Mouse (Mus musculus) midbrain, embryonic 16.5 days (tissue): ENCODE data around the gene B430306N03Rik. TPM values are rescaled to one million over a fixed set of nuclear protein-coding genes. Genes with fewer than 3 reads are reported as not detected.
"Not testable (repeated sequence)": the region's sequence is repeated elsewhere in the genome, so short reads cannot be mapped to it uniquely, and the experiment has no call there.

Experiments used
- ATAC-seq: fragments of 200-750 bp; cut with Nextera tagmentation; 2 replicates; pipeline ENCODE4 v1.8.0; 2017; ENCODE audit warnings: moderate TSS enrichment
- H3K27ac ChIP-seq: fragments of 300-500 bp; sonication (generic); 2 replicates; pipeline ENCODE4 v1.5.1; 2014; ENCODE audit warnings: mild to moderate bottlenecking, low read length, mixed read lengths
- H3K27me3 ChIP-seq: fragments of 300-500 bp; sonication (generic); 2 replicates; pipeline ENCODE4 v1.6.1; 2014; ENCODE audit warnings: low read depth, low read length, mixed read lengths; ENCODE audit not compliant: control insufficient read depth, insufficient read depth
- H3K36me3 ChIP-seq: fragments of 300-500 bp; sonication (generic); 2 replicates; pipeline ENCODE4 v1.6.1; 2014; ENCODE audit warnings: mild to moderate bottlenecking, low read length, moderate library complexity, mixed read lengths; ENCODE audit not compliant: control insufficient read depth, insufficient read depth
- H3K4me1 ChIP-seq: fragments of 300-500 bp; sonication (generic); 2 replicates; pipeline ENCODE4 v1.6.1; 2014; ENCODE audit warnings: mild to moderate bottlenecking, low read length, mixed read lengths; ENCODE audit not compliant: control insufficient read depth, insufficient read depth
- H3K4me2 ChIP-seq: fragments of 300-500 bp; sonication (generic); 2 replicates; pipeline ENCODE4 v1.6.1; 2014; ENCODE audit warnings: mild to moderate bottlenecking, low read length, mixed read lengths
- H3K4me3 ChIP-seq: fragments of 300-500 bp; sonication (generic); 2 replicates; pipeline ENCODE4 v1.5.1; 2014; ENCODE audit warnings: low read depth, mild to moderate bottlenecking, low read length, moderate library complexity, mixed read lengths
- H3K9ac ChIP-seq: fragments of 300-500 bp; sonication (generic); 2 replicates; pipeline ENCODE4 v1.6.1; 2014; ENCODE audit warnings: low read depth, low read length, mixed read lengths
- H3K9me3 ChIP-seq: fragments of 300-500 bp; sonication (generic); replicated peaks from 2 replicates; pipeline ENCODE4 v1.6.1; 2014; ENCODE audit warnings: mild to moderate bottlenecking, low read length, mixed read lengths; ENCODE audit not compliant: control insufficient read depth, poor library complexity, severe bottlenecking
- WGBS: fragments of 180-500 bp; shearing (Covaris S2); extraction: QIAGEN DNeasy Blood & Tissue Kit; methylation state at CpG from one replicate; pipeline ENCODE4 v1.1.7; 2014; 5-methylcytosine and 5-hydroxymethylcytosine counted together
- polyA plus RNA-seq: library from polyadenylated mRNA; unstranded; fragments of >200 nt; fragmentation: Nextera tagmentation; extraction: Ambion mirVana; gene quantifications from 2 replicates; pipeline ENCODE4 v1.2.1, GENCODE M21; 2015

The B430306N03Rik gene
- 0.14 TPM in 1 of 2 replicates, not detected in the other for polyA plus RNA-seq

- not testable (repeated sequence) for H3K4me3 ChIP-seq, ATAC-seq, H3K27ac ChIP-seq, H3K36me3 ChIP-seq, H3K27me3 ChIP-seq, H3K9me3 ChIP-seq, H3K9ac ChIP-seq, H3K4me1 ChIP-seq, H3K4me2 ChIP-seq
- WGBS = 84% methylated on average over 3 of the region's 3 CpGs
Measured at GRCm38 (mm10) chr17:48315905-48316579, at the start of gene B430306N03Rik. B430306N03Rik (plus strand) TSS chr17:48316141.

- Histone ChIP-seq H3K27ac (no peak overlapping the region), H3K9ac (no peak overlapping the region), H3K4me1 (no peaks in the 10 kb centered on the region), H3K4me3 (no peak overlapping the region), H3K36me3 (no peaks in the 10 kb centered on the region), H3K9me3 (no peaks in the 10 kb centered on the region), H3K4me2 (no peak overlapping the region), H3K27me3 (no peaks in the 10 kb centered on the region)
- WGBS = 43% methylated on average over 2 of the region's 2 CpGs
- no peak for ATAC-seq
Measured at GRCm38 (mm10) chr17:48266610-48267304, 49.2 kb upstream of the B430306N03Rik start.

DNA sequence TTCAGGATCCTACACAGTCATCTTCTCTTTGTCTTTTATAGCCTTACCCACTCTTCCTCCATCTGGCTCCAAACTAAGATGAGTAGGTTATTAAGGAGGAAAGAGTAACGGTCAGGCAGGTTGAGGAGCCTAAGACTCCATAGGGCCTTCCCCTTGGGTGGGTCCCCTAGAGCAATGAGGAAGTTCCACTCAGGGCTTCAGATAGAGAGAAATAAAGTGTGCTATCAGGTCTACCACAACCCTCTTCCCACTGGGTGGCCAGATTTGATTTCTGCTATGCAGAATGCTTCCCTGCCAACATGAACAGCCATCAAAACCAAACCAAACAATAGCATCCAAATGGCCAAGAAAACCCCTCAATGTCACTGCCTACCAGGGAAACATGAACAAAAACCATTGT, 48.4 kb upstream of the B430306N03Rik start:
- Histone ChIP-seq H3K4me1 (no peaks in the 10 kb centered on the region), H3K4me3 (no peak overlapping the region), H3K9ac (no peak overlapping the region), H3K36me3 (no peaks in the 10 kb centered on the region), H3K9me3 (no peaks in the 10 kb centered on the region), H3K27me3 (no peaks in the 10 kb centered on the region), H3K4me2 (no peak overlapping the region), H3K27ac (no peak overlapping the region)
- 96% methylated on average over 1 of the region's 1 CpGs for WGBS
- no peak for ATAC-seq

GRCm38 (mm10) chr17:48268276-48268675, 47.7 kb upstream of the B430306N03Rik start:
- Histone ChIP-seq H3K27me3 (no peaks in the 10 kb centered on the region), H3K9ac (no peak overlapping the region), H3K4me3 (no peak overlapping the region), H3K4me2 (no peak overlapping the region), H3K36me3 (no peaks in the 10 kb centered on the region), H3K27ac (no peak overlapping the region), H3K4me1 (no peaks in the 10 kb centered on the region), H3K9me3 (no peaks in the 10 kb centered on the region)
- no peak for ATAC-seq

GRCm38 (mm10) chr17:48269833-48270232, 46.1 kb upstream of the B430306N03Rik start:
- H3K4me1 ChIP-seq = no peaks in the 10 kb centered on the region
- no peak overlapping the region for H3K27ac ChIP-seq
- no peaks in the 10 kb centered on the region for H3K27me3 ChIP-seq
- H3K4me3 ChIP-seq = no peak overlapping the region
- 79% methylated on average over 4 of the region's 4 CpGs for WGBS
- no peak overlapping the region for H3K9ac ChIP-seq
- H3K36me3 ChIP-seq = no peaks in the 10 kb centered on the region
- no peak for ATAC-seq
- H3K4me2 ChIP-seq = no peak overlapping the region
- H3K9me3 ChIP-seq = no peaks in the 10 kb centered on the region

DNA sequence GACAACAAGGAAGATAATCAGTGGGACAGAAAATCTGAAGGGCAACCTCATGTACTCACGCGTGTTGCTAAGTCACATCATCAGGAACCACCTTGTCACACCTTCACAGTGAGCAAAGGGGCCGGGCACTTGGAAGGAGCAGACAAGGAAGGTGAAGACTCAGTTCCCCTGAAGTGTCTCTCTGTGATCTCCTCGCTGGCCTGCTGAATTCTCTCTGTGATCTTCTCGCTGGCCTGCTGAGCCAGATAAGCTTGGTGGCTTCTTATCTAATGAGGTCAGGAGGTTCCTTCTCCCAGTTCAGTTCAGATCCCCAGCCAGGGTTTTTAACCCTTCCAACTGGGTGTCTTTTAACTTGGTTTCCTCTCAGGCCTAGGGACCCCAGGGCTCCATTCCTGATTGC, 43.8 kb upstream of the B430306N03Rik start:
- no peaks in the 10 kb centered on the region for H3K9me3 ChIP-seq
- H3K9ac ChIP-seq = no peak overlapping the region
- H3K4me3 ChIP-seq = no peak overlapping the region
- H3K27ac ChIP-seq = no peak overlapping the region
- H3K4me2 ChIP-seq = no peak overlapping the region
- H3K27me3 ChIP-seq = no peaks in the 10 kb centered on the region
- ATAC-seq = no peak
- no peaks in the 10 kb centered on the region for H3K36me3 ChIP-seq
- WGBS = 75% methylated on average over 5 of the region's 5 CpGs
- H3K4me1 ChIP-seq = no peaks in the 10 kb centered on the region

GRCm38 (mm10) chr17:48272598-48272997, 43.3 kb upstream of the B430306N03Rik start:
- no peak overlapping the region for H3K27ac ChIP-seq
- H3K4me2 ChIP-seq = no peak overlapping the region
- H3K9ac ChIP-seq = no peak overlapping the region
- no peaks in the 10 kb centered on the region for H3K36me3 ChIP-seq
- H3K4me1 ChIP-seq = no peaks in the 10 kb centered on the region
- no peaks in the 10 kb centered on the region for H3K27me3 ChIP-seq
- no peak overlapping the region for H3K4me3 ChIP-seq
- WGBS = 98% methylated on average over 4 of the region's 4 CpGs
- no peaks in the 10 kb centered on the region for H3K9me3 ChIP-seq
- no peak for ATAC-seq

DNA sequence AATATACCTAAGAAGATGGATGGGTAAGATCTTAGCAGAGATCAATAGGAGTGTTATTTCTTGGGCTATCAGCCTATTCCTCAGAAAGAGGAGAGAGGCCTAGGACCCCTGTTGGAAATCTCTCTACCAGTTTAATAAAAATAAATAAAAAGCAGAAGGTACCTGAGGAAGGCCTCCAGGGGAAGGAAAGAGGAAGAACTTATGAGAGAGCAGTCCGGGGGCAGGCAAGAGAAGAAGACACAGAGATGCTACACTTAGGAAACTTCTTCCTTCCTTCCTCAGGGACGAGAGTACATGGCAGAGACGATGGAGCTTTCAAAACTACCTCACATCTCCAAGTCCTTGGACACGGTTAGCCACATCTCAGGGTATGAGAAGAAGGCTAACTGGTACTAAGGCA, 41.8 kb upstream of the B430306N03Rik start:
- no peak overlapping the region for H3K4me3 ChIP-seq
- H3K4me2 ChIP-seq = no peak overlapping the region
- no peak overlapping the region for H3K9ac ChIP-seq
- no peaks in the 10 kb centered on the region for H3K9me3 ChIP-seq
- no peak overlapping the region for H3K27ac ChIP-seq
- no peaks in the 10 kb centered on the region for H3K36me3 ChIP-seq
- WGBS = 96% methylated on average over 4 of the region's 4 CpGs
- H3K4me1 ChIP-seq = no peaks in the 10 kb centered on the region
- ATAC-seq = no peak
- H3K27me3 ChIP-seq = no peaks in the 10 kb centered on the region

GRCm38 (mm10) chr17:48274885-48275284, 41.1 kb upstream of the B430306N03Rik start:
- H3K4me1 ChIP-seq = no peaks in the 10 kb centered on the region
- H3K36me3 ChIP-seq = no peaks in the 10 kb centered on the region
- H3K4me3 ChIP-seq = no peak overlapping the region
- H3K9ac ChIP-seq = no peak overlapping the region
- H3K27me3 ChIP-seq = no peaks in the 10 kb centered on the region
- 28% methylated on average over 6 of the region's 6 CpGs for WGBS
- no peak overlapping the region for H3K27ac ChIP-seq
- no peak for ATAC-seq
- no peaks in the 10 kb centered on the region for H3K9me3 ChIP-seq
- no peak overlapping the region for H3K4me2 ChIP-seq
